Mouse (Mus musculus) heart, postnatal 0 days (tissue): ENCODE data around the gene Cmtm4.

Experiments used
- CTCF ChIP-seq: IDR thresholded peaks from 2 replicates; pipeline ENCODE4 v1.5.1; 2016; ENCODE audit warnings: antibody characterized with exemption, control low read depth, low read depth
- EP300 ChIP-seq: IDR thresholded peaks from 2 replicates; pipeline ENCODE4 v1.6.1; 2016; ENCODE audit warnings: antibody characterized with exemption, low read depth

DNA sequence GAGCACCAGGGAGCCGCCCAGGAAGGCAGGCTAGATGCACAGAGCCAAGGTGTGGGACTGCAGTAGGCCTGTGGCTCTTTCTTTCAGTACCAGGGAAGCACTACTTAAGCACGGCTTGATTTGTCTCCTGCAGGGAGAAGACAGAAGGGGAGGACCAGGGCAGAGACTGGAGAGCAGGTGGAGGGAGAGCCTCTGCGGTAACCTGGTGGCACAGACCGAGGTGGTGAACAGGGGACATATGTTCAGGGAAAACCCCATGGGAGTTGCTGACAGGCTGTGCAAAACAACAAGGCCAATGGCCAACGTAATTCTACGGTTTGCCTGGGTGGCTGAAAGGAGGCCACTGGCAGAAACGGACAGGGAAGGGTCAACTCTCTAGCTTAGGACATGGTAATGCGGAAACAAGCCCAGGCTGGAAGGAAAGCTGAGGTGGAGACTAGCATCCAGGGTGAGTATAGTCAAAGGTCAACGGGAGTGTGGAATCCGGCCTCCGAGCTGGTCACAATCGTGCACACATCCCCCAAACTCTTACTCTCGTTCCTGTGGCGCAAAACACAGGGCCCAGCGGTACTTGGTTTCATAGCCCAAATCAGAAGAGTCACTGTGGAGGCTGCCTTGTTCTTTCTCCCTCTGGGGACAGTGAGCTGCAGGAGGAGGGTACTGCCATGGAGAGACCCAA is 35.7 kb downstream of the Cmtm4 start:
- TF ChIP-seq CTCF (no peak), EP300 (no peak)
